Mouse (Mus musculus): ENCODE data around the gene Farp1.

Gene Farp1

DNA sequence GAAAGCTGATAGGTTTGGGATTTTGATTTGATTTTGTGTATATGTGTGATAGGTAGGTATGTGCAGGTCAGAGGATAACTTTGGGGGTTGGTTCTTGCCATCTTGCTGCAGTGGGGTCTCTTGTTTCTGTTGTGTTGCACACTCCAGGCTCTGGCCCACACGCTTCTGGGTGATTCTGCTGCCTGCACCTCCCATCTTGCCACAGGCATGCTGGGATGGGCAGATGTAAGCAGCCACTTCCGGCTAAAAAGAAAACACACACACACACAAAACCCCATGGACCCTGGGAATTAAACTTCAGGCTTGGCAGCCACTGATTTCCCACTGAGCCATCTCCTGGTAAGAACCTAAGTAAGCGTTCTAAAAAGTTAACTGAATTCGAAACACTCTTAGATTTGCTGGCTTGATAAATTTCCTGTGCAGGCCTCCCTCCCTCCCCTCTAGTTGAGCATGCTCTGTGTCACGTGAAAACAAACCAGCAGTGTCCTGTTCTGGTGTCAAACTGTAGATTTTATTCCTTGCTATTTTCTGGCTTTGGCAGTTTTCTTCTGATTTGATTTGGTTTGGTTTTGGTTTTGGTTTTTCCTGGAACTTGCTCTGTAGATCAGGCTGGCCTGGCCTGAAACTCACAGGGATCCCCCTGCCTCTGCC is 226.4 kb downstream of the Farp1 start:
- DNase-seq (ENCODE audit: low read depth, low spot score): no peak

DNA sequence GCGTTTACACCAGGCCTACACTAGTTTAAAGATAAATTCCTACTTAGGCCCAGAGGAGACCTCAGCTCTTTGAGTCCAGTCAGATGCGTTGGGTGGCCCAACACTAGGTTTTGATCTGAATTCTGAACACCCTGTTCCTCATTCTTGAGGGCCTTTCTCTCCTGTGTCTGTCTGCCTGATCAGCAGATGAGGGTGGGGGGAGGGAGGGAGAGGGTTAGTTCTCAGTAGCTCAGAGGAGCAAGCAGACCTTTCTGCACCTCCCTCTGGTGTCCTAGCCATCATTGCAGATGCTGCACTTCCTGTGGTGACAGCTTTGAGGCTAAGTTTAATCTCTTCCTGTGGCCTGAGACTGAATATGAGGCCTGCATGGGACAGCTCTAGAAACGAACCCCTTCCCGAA is 227.6 kb downstream of the Farp1 start:
- DNase-seq (ENCODE audit: low read depth, low spot score): no peak

GRCm38 (mm10) chr14:121263912-121264311 is 228.9 kb downstream of the Farp1 start:
- no peak for DNase-seq (ENCODE audit: low read depth, low spot score)

DNA sequence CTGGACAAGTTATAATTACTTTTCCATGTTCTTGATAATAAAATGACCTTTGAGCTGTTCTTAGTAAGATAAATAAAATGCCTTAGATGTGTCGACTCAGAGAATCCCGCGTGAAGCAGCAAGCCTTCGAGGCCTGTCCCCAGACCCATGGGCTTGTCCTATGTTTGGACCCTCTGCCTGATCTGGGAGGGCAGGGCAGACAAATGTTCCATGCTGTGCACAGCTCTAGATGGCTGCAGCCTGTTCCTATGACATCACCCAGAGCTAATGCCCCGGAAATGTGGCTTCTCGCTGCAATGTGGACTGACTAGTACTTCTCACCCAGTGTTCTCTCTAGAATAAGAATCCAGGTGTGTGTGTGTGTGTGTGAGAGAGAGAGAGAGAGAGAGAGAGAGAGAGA is 229.5 kb downstream of the Farp1 start:
- DNase-seq (ENCODE audit: low read depth, low spot score): no peak

- no peak for DNase-seq (ENCODE audit: low read depth, low spot score)
These were observed 232.8 kb downstream of the Farp1 start for GRCm38 (mm10) chr14:121267801-121268200.

- DNase-seq (ENCODE audit: low read depth, low spot score): no peak
These were observed 235.5 kb downstream of the Farp1 start for GRCm38 (mm10) chr14:121270490-121270889.

DNA sequence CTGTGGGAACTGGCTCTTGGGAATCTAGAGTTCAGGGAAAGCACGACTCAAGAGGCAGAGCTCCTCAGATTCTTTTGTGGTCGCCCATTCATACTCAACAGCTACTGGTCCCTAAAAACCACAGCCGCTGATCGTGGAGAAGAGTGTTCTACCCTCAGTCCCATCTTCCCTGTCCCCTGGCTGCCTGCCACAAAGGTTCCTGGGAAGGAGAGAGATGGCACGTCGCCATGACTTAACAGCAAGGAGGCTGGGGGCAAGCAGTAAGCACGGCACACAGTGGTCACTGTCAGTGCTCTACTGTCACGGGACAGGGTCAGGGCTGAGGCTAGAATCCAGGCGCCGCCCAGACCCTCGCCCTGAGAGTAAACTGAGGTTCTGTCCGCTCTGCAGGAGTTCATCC is 240.0 kb downstream of the Farp1 start:
- no peak for DNase-seq (ENCODE audit: low read depth, low spot score)

GRCm38 (mm10) chr14:121276016-121276415 is 241.0 kb downstream of the Farp1 start:
- no peak for DNase-seq (ENCODE audit: low read depth, low spot score)

GRCm38 (mm10) chr14:121279106-121279505 is 244.1 kb downstream of the Farp1 start:
- DNase-seq (ENCODE audit: low read depth, low spot score): no peak

DNA sequence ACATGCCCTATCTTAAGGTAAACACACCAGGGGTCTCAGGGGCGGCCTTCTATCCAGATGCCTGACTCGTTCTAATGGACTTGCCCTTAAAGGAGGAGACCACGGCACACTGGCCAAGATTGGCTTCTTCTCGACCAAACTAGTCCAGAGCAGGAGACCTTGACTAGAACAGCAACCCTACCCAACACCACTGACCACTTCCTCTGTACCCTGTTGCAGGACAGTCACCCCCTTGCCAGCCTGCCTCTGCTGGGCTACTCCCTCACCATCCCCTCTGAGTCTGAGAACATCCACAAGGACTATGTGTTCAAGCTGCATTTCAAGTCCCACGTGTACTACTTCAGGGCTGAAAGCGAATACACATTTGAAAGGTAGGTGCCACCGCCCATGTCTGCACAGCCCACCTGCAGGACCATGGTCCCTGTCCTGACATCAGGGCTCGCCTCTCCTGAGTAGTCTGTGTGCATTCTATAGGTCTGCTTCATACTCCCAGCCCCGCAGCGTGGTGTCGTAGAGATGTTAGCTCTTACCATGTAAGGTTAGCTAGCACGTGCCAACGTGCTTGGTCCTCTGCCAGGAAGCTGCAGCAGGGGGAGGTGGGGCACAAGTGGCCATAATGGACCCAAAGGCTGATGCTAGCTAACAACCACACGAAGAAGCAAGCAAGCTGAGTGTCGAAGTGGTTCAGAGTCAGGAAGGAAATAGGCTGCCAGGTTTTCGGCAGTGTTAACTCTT is 245.8 kb downstream of the Farp1 start:
- DNase-seq (ENCODE audit: low read depth, low spot score): no peak

- DNase-seq (ENCODE audit: low read depth, low spot score): no peak
These were observed 246.3 kb downstream of the Farp1 start for GRCm38 (mm10) chr14:121281336-121281710.

DNA sequence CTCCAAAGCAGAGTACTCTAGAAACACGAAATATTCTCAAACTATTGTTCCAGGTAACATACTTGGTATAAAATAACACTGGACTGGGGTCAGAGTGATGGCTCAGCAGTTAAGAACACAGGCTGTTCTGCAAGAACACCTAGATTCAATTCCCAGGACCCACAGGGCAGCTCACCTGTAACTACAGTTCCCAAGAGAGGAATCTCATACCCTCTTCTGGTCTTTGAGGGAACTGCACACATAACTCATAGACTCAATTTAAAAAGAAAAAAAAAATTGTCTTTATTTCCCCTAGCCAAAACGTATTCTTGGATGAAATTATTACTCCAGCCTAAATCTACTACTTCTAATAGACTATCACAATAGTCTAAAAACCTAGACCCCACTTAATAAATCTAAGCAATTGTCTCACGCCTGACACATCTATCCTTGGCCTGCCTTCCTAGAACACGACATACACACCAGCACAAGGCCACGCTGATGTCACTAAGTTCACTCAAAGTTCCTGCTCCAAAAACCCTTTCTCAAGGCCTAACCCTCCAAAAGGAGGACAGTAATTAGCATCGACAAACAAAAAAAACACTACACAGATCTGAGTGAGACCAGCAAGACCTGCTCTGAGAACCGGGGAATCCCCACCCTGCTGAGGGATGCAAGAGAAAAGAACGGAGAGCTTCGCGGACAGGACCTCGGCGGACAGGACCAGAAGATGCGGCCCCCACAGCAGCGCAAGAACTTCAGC is 250.6 kb downstream of the Farp1 start:
- no peak for DNase-seq (ENCODE audit: low read depth, low spot score)

DNA sequence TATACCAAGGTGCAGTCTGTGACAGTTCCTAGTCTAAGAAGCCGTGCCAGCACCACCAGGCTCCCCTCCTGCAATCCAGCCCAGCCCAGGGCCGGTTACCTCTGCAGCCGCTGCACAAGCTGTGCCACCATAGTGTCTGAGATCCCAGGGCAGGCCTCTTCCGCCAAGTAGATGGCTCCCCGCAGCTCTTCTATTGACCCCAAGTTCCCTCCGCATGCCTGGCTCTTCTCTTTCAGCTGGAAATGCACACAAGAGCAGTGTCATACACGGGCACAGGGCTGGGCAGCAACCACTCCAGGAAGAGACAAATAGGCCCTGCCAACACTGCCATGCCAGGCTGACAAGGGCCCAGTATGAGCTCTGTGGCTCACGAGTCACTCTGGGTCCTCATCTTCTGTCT is 256.9 kb downstream of the Farp1 start:
- DNase-seq (ENCODE audit: low read depth, low spot score): no peak

- DNase-seq (ENCODE audit: low read depth, low spot score): no peak
These were observed 257.4 kb downstream of the Farp1 start for GRCm38 (mm10) chr14:121292391-121292790.

GRCm38 (mm10) chr14:121294484-121294883 is 259.5 kb downstream of the Farp1 start:
- DNase-seq (ENCODE audit: low read depth, low spot score): no peak

DNA sequence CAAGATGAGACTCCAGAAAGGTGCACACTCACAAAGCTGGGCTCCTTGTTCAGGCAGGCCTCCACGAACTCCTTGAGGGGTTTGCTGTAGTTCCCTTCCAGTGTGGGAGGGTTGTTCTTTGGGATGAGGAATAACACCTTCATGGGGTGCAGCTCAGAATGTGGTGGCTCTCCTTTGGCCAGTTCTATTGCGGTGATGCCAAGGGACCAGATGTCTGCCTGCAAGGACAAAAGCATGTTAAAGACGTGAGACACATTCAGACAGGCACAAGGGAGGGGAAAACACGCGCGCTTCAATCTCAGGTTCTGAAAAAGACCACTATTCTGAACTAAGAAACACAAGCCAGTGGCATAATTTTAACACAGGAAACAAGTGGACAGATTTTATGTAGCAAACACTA is 262.1 kb downstream of the Farp1 start:
- DNase-seq (ENCODE audit: low read depth, low spot score): no peak

- DNase-seq (ENCODE audit: low read depth, low spot score): no peak
These were observed 263.5 kb downstream of the Farp1 start for GRCm38 (mm10) chr14:121298537-121298936.

GRCm38 (mm10) chr14:121299093-121299492 is 264.1 kb downstream of the Farp1 start:
- DNase-seq (ENCODE audit: low read depth, low spot score): no peak

- DNase-seq (ENCODE audit: low read depth, low spot score): no peak
These were observed 269.5 kb downstream of the Farp1 start for GRCm38 (mm10) chr14:121304523-121304922.

GRCm38 (mm10) chr14:121305316-121306064 is 270.5 kb downstream of the Farp1 start:
- no peak for DNase-seq (ENCODE audit: low read depth, low spot score)

- DNase-seq (ENCODE audit: low read depth, low spot score): no peak
These were observed 274.9 kb downstream of the Farp1 start for GRCm38 (mm10) chr14:121309909-121310308.
